Mouse (Mus musculus): Measurements from ENCODE around the gene Grin3b.

GRCm38 (mm10) chr10:80016511-80016910, 46.0 kb downstream of the Grin3b start, which contains the start of gene Arhgap45:
- TF ChIP-seq CTCF (IDR thresholded peaks at IDR 0.05; ENCODE audit: low read depth, low read length) (no peak), POLR2A (IDR thresholded peaks at IDR 0.05; ENCODE audit: borderline replicate concordance, low read depth, low read length) (no peak)
